Mouse (Mus musculus): ENCODE results near the gene 1700069L16Rik. TPM values are rescaled to one million over a fixed set of nuclear protein-coding genes. Genes with fewer than 3 reads are reported as not detected.

The 1700069L16Rik gene
- total RNA-seq, 2 experiments from 2014 or later = not detected

GRCm38 (mm10) chr5:113700388-113701023 is 24.1 kb downstream of the 1700069L16Rik start:
- intact Hi-C loops (cut with DNase I) = no loop called here

GRCm38 (mm10) chr5:113694415-113694814 is 30.2 kb downstream of the 1700069L16Rik start:
- intact Hi-C loops (cut with DNase I) = no loop called here
- DNase-seq (ENCODE audit: low spot score in 2 of 2) = no peak

More at GRCm38 (mm10) chr5:113700388-113701023, 24.1 kb downstream of the 1700069L16Rik start:
- DNase-seq (ENCODE audit: low spot score in 2 of 2) = no peak

GRCm38 (mm10) chr5:113694000-113694399 is 30.6 kb downstream of the 1700069L16Rik start:
- intact Hi-C loops (cut with DNase I) = no loop called here
- DNase-seq (ENCODE audit: low spot score in 2 of 2) = no peak

- intact Hi-C loops (cut with DNase I) = no loop called here
- no peak for DNase-seq (ENCODE audit: low spot score in 2 of 2)
Measured at GRCm38 (mm10) chr5:113693196-113693755, 31.3 kb downstream of the 1700069L16Rik start.

- DNase-seq (ENCODE audit: low spot score in 2 of 2) = no peak
Measured at GRCm38 (mm10) chr5:113690866-113691265, 33.7 kb downstream of the 1700069L16Rik start.

GRCm38 (mm10) chr5:113690069-113690548 is 34.5 kb downstream of the 1700069L16Rik start:
- DNase-seq (ENCODE audit: low spot score in 2 of 2) = no peak
- intact Hi-C loops (cut with DNase I) = no loop called here

More at GRCm38 (mm10) chr5:113690866-113691265, 33.7 kb downstream of the 1700069L16Rik start:
- intact Hi-C loops (cut with DNase I) = no loop called here

- intact Hi-C loops (cut with DNase I) = no loop called here
- no peak for DNase-seq (ENCODE audit: low spot score in 2 of 2)
Measured at GRCm38 (mm10) chr5:113687514-113687913, 37.1 kb downstream of the 1700069L16Rik start.

GRCm38 (mm10) chr5:113685471-113685870 is 39.1 kb downstream of the 1700069L16Rik start:
- no peak for DNase-seq (ENCODE audit: low spot score in 2 of 2)
- intact Hi-C loops (cut with DNase I) = no loop called here

GRCm38 (mm10) chr5:113683246-113683645 is 41.3 kb downstream of the 1700069L16Rik start:
- intact Hi-C loops (cut with DNase I) = no loop called here
- DNase-seq (ENCODE audit: low spot score in 2 of 2) = no peak

GRCm38 (mm10) chr5:113682472-113682871 is 42.1 kb downstream of the 1700069L16Rik start:
- intact Hi-C loops (cut with DNase I) = no loop called here
- no peak for DNase-seq (ENCODE audit: low spot score in 2 of 2)

- intact Hi-C loops (cut with DNase I) = no loop called here
- no peak for DNase-seq (ENCODE audit: low spot score in 2 of 2)
Measured at GRCm38 (mm10) chr5:113681219-113681618, 43.4 kb downstream of the 1700069L16Rik start.

GRCm38 (mm10) chr5:113679509-113679908 is 45.1 kb downstream of the 1700069L16Rik start:
- intact Hi-C loops (cut with DNase I) = no loop called here

GRCm38 (mm10) chr5:113678743-113679452 is 45.7 kb downstream of the 1700069L16Rik start:
- intact Hi-C loops (cut with DNase I) = no loop called here
- no peak for DNase-seq (ENCODE audit: low spot score in 2 of 2)

More at GRCm38 (mm10) chr5:113679509-113679908, 45.1 kb downstream of the 1700069L16Rik start:
- no peak for DNase-seq (ENCODE audit: low spot score in 2 of 2)

- DNase-seq (ENCODE audit: low spot score in 2 of 2) = no peak
- intact Hi-C loops (cut with DNase I) = no loop called here
Measured at GRCm38 (mm10) chr5:113677541-113677940, 47.0 kb downstream of the 1700069L16Rik start.

GRCm38 (mm10) chr5:113674851-113675250 is 49.7 kb downstream of the 1700069L16Rik start:
- intact Hi-C loops (cut with DNase I) = no loop called here
- no peak for DNase-seq (ENCODE audit: low spot score in 2 of 2)

- DNase-seq (ENCODE audit: low spot score in 2 of 2) = no peak
- intact Hi-C loops (cut with DNase I) = no loop called here
Measured at GRCm38 (mm10) chr5:113672456-113672855, 52.1 kb downstream of the 1700069L16Rik start.

- no peak for DNase-seq (ENCODE audit: low spot score in 2 of 2)
- intact Hi-C loops (cut with DNase I) = no loop called here
Measured at GRCm38 (mm10) chr5:113670597-113670996, 54.0 kb downstream of the 1700069L16Rik start.

GRCm38 (mm10) chr5:113670110-113670509 is 54.5 kb downstream of the 1700069L16Rik start:
- intact Hi-C loops (cut with DNase I) = no loop called here
- DNase-seq (ENCODE audit: low spot score in 2 of 2) = no peak

- no peak for DNase-seq (ENCODE audit: low spot score in 2 of 2)
- intact Hi-C loops (cut with DNase I) = no loop called here
Measured at GRCm38 (mm10) chr5:113664629-113665195, 59.9 kb downstream of the 1700069L16Rik start.

- intact Hi-C loops (cut with DNase I) = no loop called here
Measured at GRCm38 (mm10) chr5:113664127-113664526, 60.4 kb downstream of the 1700069L16Rik start.

More at GRCm38 (mm10) chr5:113664127-113664526, 60.4 kb downstream of the 1700069L16Rik start:
- no peak for DNase-seq (ENCODE audit: low spot score in 2 of 2)

All from left cerebral cortex, postnatal 14 days (tissue).